Comparison of ENCODE assay signal across 14 mouse cellular contexts in genomic region chr14:21069594-21069993, GRCm38 (mm10). TPM values are rescaled to one million over a fixed set of nuclear protein-coding genes. Genes with fewer than 3 reads are reported as not detected.
DNase-seq lines count a peak whose midpoint lies in the region; ATAC-seq lines count a peak whose summit lies in the region.
"Had no signal": no experiment of that assay in that cellular context is flagged by ENCODE, and none has a peak within 500 bp of the region (broad histone marks: within the 10 kb centered on the region; RNA-seq: fewer than 3 reads in every experiment).

No protein-coding gene starts in this region.

- DNase-seq in hindbrain, embryonic 11.5 days (ENCODE audit: low spot score), result peak; percentile 20
- DNase-seq in thymus, postnatal 0 days (ENCODE audit: low spot score), result peak; percentile 33
- no peak for DNase-seq in thymus, postnatal 10 days (ENCODE audit: low spot score in 2 of 2)
- peak; percentile 11 for DNase-seq in retina, postnatal 1 day
- no peak for DNase-seq in ovary, postnatal 14 days (ENCODE audit: low spot score)
- no peak for DNase-seq in adrenal gland, adult 18-20 months (ENCODE audit: low spot score in 2 of 2)
- DNase-seq: cerebellum, postnatal 25 days; kidney, postnatal 10 days; liver, embryonic 13.5 days; spleen, adult 18-20 months had no signal

- H3K9me3 ChIP-seq in hindbrain, embryonic 11.5 days (ENCODE audit: control insufficient read depth, low read length), result no peaks in the 10 kb centered on the region
- no peaks in the 10 kb centered on the region for H3K9me3 ChIP-seq in hindbrain, embryonic 12.5 days (replicated peaks)
- H3K9me3 ChIP-seq: hindbrain, embryonic 13.5 days; liver, embryonic 13.5 days; megakaryocyte, embryonic 14.5 days had no signal

- no peaks in the 10 kb centered on the region for H3K27me3 ChIP-seq in hindbrain, embryonic 11.5 days (ENCODE audit: control insufficient read depth, insufficient read depth, low read length)
- no peaks in the 10 kb centered on the region for H3K27me3 ChIP-seq in hindbrain, embryonic 12.5 days
- H3K27me3 ChIP-seq: hindbrain, embryonic 13.5 days; liver, embryonic 13.5 days; megakaryocyte, embryonic 14.5 days had no signal

- ATAC-seq in hindbrain, embryonic 11.5 days (ENCODE audit: low FRiP score), result no peak
- ATAC-seq in hindbrain, embryonic 12.5 days (ENCODE audit: low FRiP score), result no peak
- ATAC-seq in erythroblast, adult 5-6 weeks (replicated peaks; ENCODE audit: low FRiP score, poor library complexity, severe bottlenecking), result peak; percentile 57; the same call in 1 of the 2 replicates

- H3K4me1 ChIP-seq in hindbrain, embryonic 11.5 days (replicated peaks; ENCODE audit: control insufficient read depth, insufficient read depth, low read length), result no peaks in the 10 kb centered on the region
- no peaks in the 10 kb centered on the region for H3K4me1 ChIP-seq in hindbrain, embryonic 12.5 days
- H3K4me1 ChIP-seq: hindbrain, embryonic 13.5 days had no signal

- H3K4me2 ChIP-seq in hindbrain, embryonic 11.5 days (replicated peaks; ENCODE audit: low read depth, low read length), result no peak overlapping the region
- H3K4me2 ChIP-seq in hindbrain, embryonic 12.5 days (replicated peaks), result no peak overlapping the region
- H3K4me2 ChIP-seq: hindbrain, embryonic 13.5 days; liver, embryonic 13.5 days had no signal

- H3K4me3 ChIP-seq in hindbrain, embryonic 11.5 days (ENCODE audit: low read depth, low read length), result no peak overlapping the region
- H3K4me3 ChIP-seq in hindbrain, embryonic 12.5 days, result no peak overlapping the region
- H3K4me3 ChIP-seq: hindbrain, embryonic 13.5 days; liver, embryonic 13.5 days; megakaryocyte, embryonic 14.5 days had no signal

- H3K9ac ChIP-seq in hindbrain, embryonic 11.5 days (ENCODE audit: low read depth, low read length), result no peak overlapping the region
- no peak overlapping the region for H3K9ac ChIP-seq in hindbrain, embryonic 12.5 days
- H3K9ac ChIP-seq: hindbrain, embryonic 13.5 days; liver, embryonic 13.5 days had no signal

- WGBS in hindbrain, embryonic 11.5 days, result 91% methylated on average over 5 of the region's 5 CpGs
- WGBS in hindbrain, embryonic 12.5 days, result 89% methylated on average over 5 of the region's 5 CpGs

- H3K36me3 ChIP-seq in hindbrain, embryonic 11.5 days (ENCODE audit: control insufficient read depth, insufficient read depth, low read length), result no peaks in the 10 kb centered on the region
- no peaks in the 10 kb centered on the region for H3K36me3 ChIP-seq in hindbrain, embryonic 12.5 days
- H3K36me3 ChIP-seq: hindbrain, embryonic 13.5 days; liver, embryonic 13.5 days had no signal

- no peak overlapping the region for H3K27ac ChIP-seq in hindbrain, embryonic 11.5 days (ENCODE audit: low read depth, low read length)
- no peak overlapping the region for H3K27ac ChIP-seq in hindbrain, embryonic 12.5 days
- H3K27ac ChIP-seq: hindbrain, embryonic 13.5 days had no signal

RNA-seq across cellular contexts. Expression of gene Adk, which starts 17.2 kb away (rescaled TPM):
- 107 and 108 TPM in 2 replicates for polyA plus RNA-seq in hindbrain, embryonic 11.5 days (2014; fragmentation: Nextera tagmentation; extraction: Ambion mirVana)
- polyA plus RNA-seq in hindbrain, embryonic 12.5 days (2016; fragmentation: Nextera tagmentation; extraction: Ambion mirVana), result 76.2 and 79.3 TPM in 2 replicates
- polyA plus RNA-seq in thymus, postnatal 0 days (2015; fragmentation: Nextera tagmentation; extraction: Ambion mirVana), result 98.5 and 102 TPM in 2 replicates
- total RNA-seq in erythroblast, adult 5-6 weeks (2015; ENCODE audit: low replicate concordance), result 34.5 and 52.8 TPM in 2 replicates
- total RNA-seq in erythroblast, adult 5-6 weeks (2017; ENCODE audit: low replicate concordance), result 38.6 and 61.8 TPM in 2 replicates
- 100 to 1,000 TPM; 116 to 142 TPM for total RNA-seq in adrenal gland, adult 18-20 months (2021)

RNA-seq across cellular contexts. Expression of gene Ap3m1, which starts 17.3 kb away (rescaled TPM):
- 135 and 138 TPM in 2 replicates for polyA plus RNA-seq in hindbrain, embryonic 11.5 days (2014; fragmentation: Nextera tagmentation; extraction: Ambion mirVana)
- 105 and 109 TPM in 2 replicates for polyA plus RNA-seq in hindbrain, embryonic 12.5 days (2016; fragmentation: Nextera tagmentation; extraction: Ambion mirVana)
- 51.0 and 55.7 TPM in 2 replicates for polyA plus RNA-seq in thymus, postnatal 0 days (2015; fragmentation: Nextera tagmentation; extraction: Ambion mirVana)
- total RNA-seq in erythroblast, adult 5-6 weeks (2015; ENCODE audit: low replicate concordance), result 35.9 and 62.6 TPM in 2 replicates
- 14.1 and 34.0 TPM in 2 replicates for total RNA-seq in erythroblast, adult 5-6 weeks (2017; ENCODE audit: low replicate concordance)
- total RNA-seq in adrenal gland, adult 18-20 months (2021), result 10 to 100 TPM; 83.5 to 99.8 TPM

Comparison
In these comparisons a context has a peak if more than half of its experiments do, and no peak if none do; other contexts are left out.
1. DNase-seq: peak in hindbrain, embryonic 11.5 days (single experiment), thymus, postnatal 0 days (single experiment) and retina, postnatal 1 day (single experiment); none in thymus, postnatal 10 days (0 of 2), ovary, postnatal 14 days (single experiment) and adrenal gland, adult 18-20 months (0 of 2).